Comparison of ENCODE assay signal across 14 mouse cellular contexts in the genomic region with DNA sequence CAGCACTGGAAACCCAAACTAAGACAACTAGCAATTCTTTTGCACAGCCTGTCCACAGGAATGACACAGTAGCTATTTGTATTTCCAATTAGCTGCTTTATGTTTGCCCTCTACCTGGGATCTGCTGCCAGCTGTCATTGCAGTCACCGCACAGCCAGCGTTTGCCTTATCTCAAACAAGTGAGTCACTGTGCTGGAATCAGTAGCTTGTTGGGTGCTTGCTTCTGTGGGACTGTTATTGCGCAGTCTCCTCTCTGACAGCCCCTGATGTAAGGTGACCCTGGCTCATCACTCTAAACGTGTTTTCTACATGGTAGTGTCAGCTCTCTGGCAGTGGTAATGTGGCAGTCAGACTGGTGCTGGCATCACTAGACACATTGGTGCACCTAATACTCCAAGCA.
DNase-seq lines count a peak whose midpoint lies in the region; ATAC-seq and TF ChIP-seq lines count a peak whose summit lies in the region.
"Had no signal": no experiment of that assay in that cellular context is flagged by ENCODE, and none has a peak within 500 bp of the region (broad histone marks: within the 10 kb centered on the region; RNA-seq: fewer than 3 reads in every experiment).

No protein-coding gene starts in this region.

- peak overlapping the region; percentile 46 for H3K4me2 ChIP-seq in heart, embryonic 14.5 days (ENCODE audit: low read length)
- peak overlapping the region; percentile 13; the same call in 1 of the 2 replicates for H3K4me2 ChIP-seq in liver, embryonic 14.5 days (ENCODE audit: low read depth)
- H3K4me2 ChIP-seq: hindbrain, embryonic 15.5 days; limb, embryonic 13.5 days had no signal

- intact Hi-C loops in left cerebral cortex, postnatal 14 days (cut with DNase I), result loop anchor here (5.0 kb wide), 1 partner anchor 142 kb away; no protein-coding TSS in a partner anchor

- peaks cover 9% of the 10 kb centered on the region; the same call in 1 of the 2 replicates for H3K36me3 ChIP-seq in heart, embryonic 14.5 days (ENCODE audit: control insufficient read depth, insufficient read depth, low read length)
- H3K36me3 ChIP-seq in liver, embryonic 14.5 days (replicated peaks; ENCODE audit: control insufficient read depth, insufficient read depth, low read depth), result no peaks in the 10 kb centered on the region

- H3K27ac ChIP-seq in heart, embryonic 14.5 days (replicated peaks in 1 of 2; ENCODE audit: control insufficient read depth in 1 of 2, insufficient read depth in 1 of 2, low read depth in 2 of 2, low read length in 2 of 2), result peak overlapping the region; percentile 85 to 93
- peak overlapping the region; percentile 11; the same call in 1 of the 2 replicates for H3K27ac ChIP-seq in liver, embryonic 14.5 days
- H3K27ac ChIP-seq: hindbrain, embryonic 15.5 days; kidney, postnatal 0 days; limb, embryonic 13.5 days had no signal

- WGBS in heart, embryonic 14.5 days, result 17% methylated on average over 4 of the region's 4 CpGs
- WGBS in liver, embryonic 14.5 days (ENCODE audit: insufficient replicate concordance), result 21% methylated on average over 4 of the region's 4 CpGs

- DNase-seq in 416B (ENCODE audit: low read depth), result peak; percentile 50
- DNase-seq in c-Kit-positive CD71-positive TER-119-positive erythroid progenitor cells, embryonic 14.5 days (ENCODE audit: low spot score), result peak; percentile 49
- DNase-seq in liver, embryonic 14.5 days (ENCODE audit: low read depth in 3 of 3, low spot score in 3 of 3), result no peak
- no peak for DNase-seq in left cerebral cortex, postnatal 14 days (ENCODE audit: low spot score in 2 of 2)
- no peak for DNase-seq in cerebellum, adult 8-10 months
- DNase-seq in lung, postnatal 25 days (ENCODE audit: low spot score), result no peak
- DNase-seq: cerebellum, adult 9-11 months; gastrocnemius, postnatal 25 days; thymus, adult 18-20 months had no signal

- H3K27me3 ChIP-seq in heart, embryonic 14.5 days (ENCODE audit: control insufficient read depth, insufficient read depth, low read length), result no peaks in the 10 kb centered on the region
- no peaks in the 10 kb centered on the region for H3K27me3 ChIP-seq in liver, embryonic 14.5 days (ENCODE audit: control insufficient read depth, insufficient read depth, low read length)
- H3K27me3 ChIP-seq: hindbrain, embryonic 15.5 days; limb, embryonic 13.5 days had no signal

- H3K4me3 ChIP-seq in heart, embryonic 14.5 days (ENCODE audit: control insufficient read depth in 1 of 2, insufficient read depth in 1 of 2, low read depth in 1 of 2, low read length in 2 of 2), result no peak overlapping the region
- H3K4me3 ChIP-seq in liver, embryonic 14.5 days (ENCODE audit: insufficient read depth in 1 of 2, low read depth in 2 of 2, low read length in 2 of 2), result no peak overlapping the region
- H3K4me3 ChIP-seq: hindbrain, embryonic 15.5 days; limb, embryonic 13.5 days had no signal

- H3K4me1 ChIP-seq in heart, embryonic 14.5 days (ENCODE audit: control insufficient read depth in 2 of 2, insufficient read depth in 2 of 2, low read length in 2 of 2), result peaks cover 19 to 43% of the 10 kb centered on the region in 2 experiments
- peaks cover 40 to 51% of the 10 kb centered on the region in 2 experiments for H3K4me1 ChIP-seq in liver, embryonic 14.5 days (replicated peaks; ENCODE audit: control insufficient read depth in 2 of 2, insufficient read depth in 2 of 2, low read length in 1 of 2)
- H3K4me1 ChIP-seq: hindbrain, embryonic 15.5 days had no signal

- no peaks in the 10 kb centered on the region for H3K9me3 ChIP-seq in heart, embryonic 14.5 days (ENCODE audit: control insufficient read depth, low read length)
- H3K9me3 ChIP-seq in liver, embryonic 14.5 days (ENCODE audit: control insufficient read depth, low read length), result no peaks in the 10 kb centered on the region
- H3K9me3 ChIP-seq: hindbrain, embryonic 15.5 days; limb, embryonic 13.5 days had no signal

- TF ChIP-seq CTCF in liver, embryonic 14.5 days (IDR thresholded peaks at IDR 0.05; ENCODE audit: low read depth), result no peak

- peak; percentile 79 for ATAC-seq in heart, embryonic 14.5 days (ENCODE audit: insufficient number of reproducible peaks, insufficient read depth, low FRiP score, low read depth)
- peak; percentile 58 for ATAC-seq in liver, embryonic 14.5 days (ENCODE audit: insufficient read depth)
- ATAC-seq in inflammation-experienced regulatory T-cells, adult 6 months, result no peak

- peak; percentile 23; the same call in 1 of the 2 replicates for TF ChIP-seq EP300 in liver, embryonic 14.5 days (IDR thresholded peaks at IDR 0.05; ENCODE audit: low read depth)

- H3K9ac ChIP-seq in heart, embryonic 14.5 days (ENCODE audit: low read length), result peak overlapping the region; percentile 53; the same call in 1 of the 2 replicates
- 0 out of 2 replicates have a peak overlapping the region, but pooled peaks have one; percentile 13 for H3K9ac ChIP-seq in liver, embryonic 14.5 days (replicated peaks)
- H3K9ac ChIP-seq: hindbrain, embryonic 15.5 days; limb, embryonic 13.5 days had no signal

Comparison
In these comparisons a context has a peak if more than half of its experiments do, and no peak if none do; other contexts are left out.
1. DNase-seq: peak in 416B (single experiment) and c-Kit-positive CD71-positive TER-119-positive erythroid progenitor cells, embryonic 14.5 days (single experiment); none in liver, embryonic 14.5 days (0 of 3), left cerebral cortex, postnatal 14 days (0 of 2), cerebellum, adult 8-10 months (single experiment) and lung, postnatal 25 days (single experiment).